Mouse (Mus musculus) CH12.LX (cell line): Measurements from ENCODE around the gene 4933424G06Rik.

Experiments
- CTCF ChIP-seq, 2 experiments: IDR thresholded peaks in 1 of 2; conservative IDR thresholded peaks in 1 of 2; 2 replicates each; pipeline ENCODE4 v1.5.1; 2011 to 2012; ENCODE audit warnings: low read depth in 2 of 2, low read length in 2 of 2, improper control_type of control experiment in 1 of 2, inconsistent platforms in 1 of 2, mild to moderate bottlenecking in 1 of 2, moderate library complexity in 1 of 2
- POLR2A ChIP-seq: IDR thresholded peaks from 2 replicates; pipeline ENCODE4 v1.6.1; 2011; ENCODE audit warnings: low read depth, mild to moderate bottlenecking, improper control_type of control experiment, low read length
- RCOR1 ChIP-seq: conservative IDR thresholded peaks from 2 replicates; pipeline ENCODE4 v1.6.1; 2012; ENCODE audit warnings: low read depth, mild to moderate bottlenecking, inconsistent platforms, low read length, improper control_type of control experiment
- TCF12 ChIP-seq: IDR thresholded peaks from 2 replicates; pipeline ENCODE4 v1.6.1; 2014; ENCODE audit warnings: low read depth, mild to moderate bottlenecking, inconsistent platforms, low read length, improper control_type of control experiment
- UBTF ChIP-seq: IDR thresholded peaks from 2 replicates; pipeline ENCODE4 v1.6.1; 2012; ENCODE audit warnings: low read depth, mild to moderate bottlenecking, inconsistent platforms, low read length, improper control_type of control experiment, moderate library complexity
- ZC3H11A ChIP-seq: IDR thresholded peaks from 2 replicates; pipeline ENCODE4 v1.6.1; 2012; ENCODE audit warnings: low read depth, mild to moderate bottlenecking, inconsistent platforms, low read length, improper control_type of control experiment

DNA sequence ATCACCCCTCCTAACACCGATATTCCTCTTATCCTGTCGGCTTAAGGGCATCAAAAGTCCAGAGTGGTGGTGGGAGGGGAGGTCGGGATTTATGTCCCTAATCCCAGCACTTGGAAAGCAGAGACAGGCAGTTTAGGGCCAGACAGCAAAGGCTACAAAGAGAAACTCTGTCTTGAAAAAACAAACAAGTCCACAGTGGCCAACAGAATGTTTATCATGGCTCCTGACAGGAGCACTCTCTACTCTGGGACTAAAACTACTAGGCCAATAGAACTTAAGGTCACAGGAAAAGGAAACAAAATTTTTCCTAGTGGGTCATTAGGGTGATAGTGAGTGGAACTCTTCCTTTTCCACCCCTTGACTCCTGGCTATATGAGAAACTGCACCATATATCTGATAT is 35.0 kb upstream of the 4933424G06Rik start:
- TF ChIP-seq RCOR1 (no peak), POLR2A (no peak), TCF12 (no peak), CTCF (conservative IDR thresholded peaks at IDR 0.05 in 1 of 2, IDR thresholded peaks at IDR 0.05 in 1 of 2; ENCODE audit: low read depth in 2 of 2, low read length in 2 of 2) (no peak), ZC3H11A (no peak), UBTF (no peak)
